Mouse (Mus musculus) intestine, embryonic 15.5 days (tissue): ENCODE measurements around the gene Rtn2. TPM values are rescaled to one million over a fixed set of nuclear protein-coding genes. Genes with fewer than 3 reads are reported as not detected.
A peak's percentile ranks its signal among the peaks of the same experiment; 100 is the strongest.

Source experiments
- ATAC-seq: fragments of 200-750 bp; cut with Nextera tagmentation; 2 replicates; pipeline ENCODE4 v1.8.0; 2017; ENCODE audit warnings: moderate TSS enrichment, moderate library complexity
- H3K27ac ChIP-seq: fragments of 300-500 bp; sonication (generic); 2 replicates; pipeline ENCODE4 v1.5.1; 2015; ENCODE audit warnings: mild to moderate bottlenecking, inconsistent platforms
- H3K27me3 ChIP-seq: fragments of 300-500 bp; sonication (generic); replicated peaks from 2 replicates; pipeline ENCODE4 v1.6.1; 2015; ENCODE audit warnings: inconsistent platforms
- H3K36me3 ChIP-seq: fragments of 300-500 bp; sonication (generic); 2 replicates; pipeline ENCODE4 v1.6.1; 2015; ENCODE audit warnings: inconsistent platforms
- H3K4me1 ChIP-seq: fragments of 300-500 bp; sonication (generic); replicated peaks from 2 replicates; pipeline ENCODE4 v1.6.1; 2015; ENCODE audit warnings: inconsistent platforms
- H3K4me2 ChIP-seq: fragments of 300-500 bp; sonication (generic); replicated peaks from 2 replicates; pipeline ENCODE4 v1.6.1; 2015; ENCODE audit warnings: mild to moderate bottlenecking, inconsistent platforms
- H3K4me3 ChIP-seq: fragments of 300-500 bp; sonication (generic); replicated peaks from 2 replicates; pipeline ENCODE4 v1.5.1; 2015; ENCODE audit warnings: inconsistent platforms
- H3K9ac ChIP-seq: fragments of 300-500 bp; sonication (generic); 2 replicates; pipeline ENCODE4 v1.6.1; 2015; ENCODE audit warnings: inconsistent platforms
- H3K9me3 ChIP-seq: fragments of 300-500 bp; sonication (generic); 2 replicates; pipeline ENCODE4 v1.6.1; 2016; ENCODE audit warnings: inconsistent platforms
- WGBS: fragments of 180-500 bp; shearing (Covaris S2); methylation state at CpG from one replicate; pipeline ENCODE4 v1.1.7; 2015; 5-methylcytosine and 5-hydroxymethylcytosine counted together
- polyA plus RNA-seq: library from polyadenylated mRNA; unstranded; fragments of >200 nt; fragmentation: Nextera tagmentation; extraction: Ambion mirVana; gene quantifications from 2 replicates; pipeline ENCODE4 v1.2.1, GENCODE M21; 2015

Gene Rtn2
- polyA plus RNA-seq, 1 experiment from 2014 or later: 11.3 TPM

GRCm38 (mm10) chr7:19332709-19333352 lies 50.4 kb downstream of the Rtn2 start:
- Histone ChIP-seq H3K36me3 (no peaks in the 10 kb centered on the region), H3K9ac (peak overlapping the region; percentile 61), H3K4me1 (peaks cover under 1% of the 10 kb centered on the region; the same call in 1 of the 2 replicates), H3K4me3 (peak overlapping the region; percentile 54), H3K9me3 (no peaks in the 10 kb centered on the region), H3K4me2 (peak overlapping the region; percentile 78), H3K27me3 (no peaks in the 10 kb centered on the region), H3K27ac (peak overlapping the region; percentile 59)
- under 1% methylated on average over 52 of the region's 52 CpGs for WGBS
- ATAC-seq: peak; percentile 80

DNA sequence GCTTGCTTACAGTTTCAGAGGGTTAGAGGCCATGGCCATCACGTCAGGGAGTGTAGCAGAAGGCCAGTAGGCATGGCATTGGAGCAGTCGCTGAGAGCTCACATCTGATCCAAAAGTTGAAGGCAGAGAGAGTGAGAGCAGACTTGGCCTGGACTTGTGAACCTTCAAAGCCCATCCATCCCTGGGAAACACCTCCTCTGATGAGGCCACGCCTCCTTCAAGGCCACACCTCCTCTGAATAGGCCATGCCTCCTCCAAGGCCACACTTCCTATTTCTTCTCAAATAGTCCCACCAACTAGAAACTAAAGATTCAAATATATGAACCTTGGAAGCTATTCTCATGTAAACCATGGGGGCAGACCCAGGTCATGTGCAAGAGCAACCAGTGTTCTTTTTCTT lies 53.2 kb downstream of the Rtn2 start:
- Histone ChIP-seq H3K4me2 (no peak overlapping the region), H3K9me3 (no peaks in the 10 kb centered on the region), H3K27ac (no peak overlapping the region), H3K9ac (no peak overlapping the region), H3K27me3 (no peaks in the 10 kb centered on the region), H3K36me3 (no peaks in the 10 kb centered on the region), H3K4me1 (no peaks in the 10 kb centered on the region), H3K4me3 (no peak overlapping the region)
- WGBS: 52% methylated on average over 3 of the region's 3 CpGs
- ATAC-seq: 0 out of 2 replicates have a peak, but pooled peaks have one; percentile 31

DNA sequence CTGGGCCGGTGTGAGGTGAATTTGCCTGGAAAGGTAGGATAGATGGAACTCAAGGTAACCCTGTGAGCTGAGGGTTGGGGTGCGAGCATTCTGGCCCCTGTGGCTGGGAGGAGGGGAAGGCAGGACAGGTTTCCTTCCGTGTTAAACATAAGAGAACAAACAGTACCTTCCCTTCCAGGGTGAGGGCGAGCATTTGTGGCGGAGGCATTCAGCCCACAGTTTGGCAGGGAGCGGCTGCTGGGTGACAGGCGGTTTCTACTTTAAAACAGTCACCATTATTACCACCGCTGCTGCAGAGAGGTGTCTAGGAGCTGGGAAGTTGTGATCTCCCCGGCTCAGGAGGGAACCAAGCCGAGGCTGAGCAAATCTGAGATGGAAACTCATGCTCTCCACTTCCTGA lies 54.7 kb downstream of the Rtn2 start:
- Histone ChIP-seq H3K4me1 (peaks cover 12% of the 10 kb centered on the region), H3K4me3 (no peak overlapping the region), H3K4me2 (no peak overlapping the region), H3K9me3 (no peaks in the 10 kb centered on the region), H3K27me3 (no peaks in the 10 kb centered on the region), H3K36me3 (no peaks in the 10 kb centered on the region), H3K9ac (no peak overlapping the region), H3K27ac (no peak overlapping the region)
- WGBS: 58% methylated on average over 10 of the region's 10 CpGs
- no peak for ATAC-seq

GRCm38 (mm10) chr7:19338060-19338459 lies 55.6 kb downstream of the Rtn2 start:
- Histone ChIP-seq H3K9ac (no peak overlapping the region), H3K27me3 (no peaks in the 10 kb centered on the region), H3K4me3 (no peak overlapping the region), H3K9me3 (no peaks in the 10 kb centered on the region), H3K4me1 (peaks cover 17% of the 10 kb centered on the region), H3K36me3 (no peaks in the 10 kb centered on the region), H3K4me2 (no peak overlapping the region), H3K27ac (no peak overlapping the region)
- no peak for ATAC-seq
- 52% methylated on average over 2 of the region's 2 CpGs for WGBS

- H3K27ac ChIP-seq: no peak overlapping the region
- no peaks in the 10 kb centered on the region for H3K27me3 ChIP-seq
- H3K9ac ChIP-seq: no peak overlapping the region
- no peak overlapping the region for H3K4me3 ChIP-seq
- WGBS: 56% methylated on average over 7 of the region's 7 CpGs
- H3K4me1 ChIP-seq: peaks cover 21% of the 10 kb centered on the region
- no peak for ATAC-seq
- H3K4me2 ChIP-seq: no peak overlapping the region
- H3K36me3 ChIP-seq: no peaks in the 10 kb centered on the region
- H3K9me3 ChIP-seq: no peaks in the 10 kb centered on the region
Observed at GRCm38 (mm10) chr7:19338596-19338995, 56.2 kb downstream of the Rtn2 start.

DNA sequence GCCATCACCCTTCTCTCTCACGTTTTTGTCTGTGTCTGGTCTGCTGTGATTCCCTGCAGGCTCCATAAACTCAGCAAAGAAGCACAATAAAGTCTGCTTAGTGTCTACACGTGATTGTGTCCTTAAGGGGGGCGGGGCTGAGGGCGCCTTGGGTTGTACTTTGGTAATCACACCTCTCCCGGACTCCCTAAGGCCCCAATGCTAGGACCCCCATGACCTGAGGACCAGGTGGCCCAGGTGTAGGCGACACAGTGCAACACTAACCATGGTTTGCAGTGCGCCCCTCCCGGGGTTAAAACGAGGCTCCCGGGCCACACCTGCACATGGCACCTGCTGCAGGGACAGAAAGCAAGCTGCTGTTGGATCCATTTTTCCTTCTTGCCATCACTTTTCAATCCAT lies 58.8 kb downstream of the Rtn2 start:
- peak overlapping the region; percentile 94 for H3K4me2 ChIP-seq
- whole genome bisulfite sequencing: 17% methylated on average over 10 of the region's 10 CpGs
- H3K27ac ChIP-seq: no peak overlapping the region
- no peaks in the 10 kb centered on the region for H3K36me3 ChIP-seq
- H3K4me1 ChIP-seq: peaks cover 36% of the 10 kb centered on the region
- ATAC-seq: no peak
- no peaks in the 10 kb centered on the region for H3K27me3 ChIP-seq
- H3K9me3 ChIP-seq: no peaks in the 10 kb centered on the region
- no peak overlapping the region for H3K9ac ChIP-seq
- peak overlapping the region; percentile 45; the same call in 1 of the 2 replicates for H3K4me3 ChIP-seq

- ATAC-seq: peak; percentile 12; the same call in 1 of the 2 replicates
- Histone ChIP-seq H3K27ac (peak overlapping the region; percentile 7; the same call in 1 of the 2 replicates), H3K4me2 (peak overlapping the region; percentile 94), H3K9ac (peak overlapping the region; percentile 44), H3K4me1 (peaks cover 36% of the 10 kb centered on the region), H3K9me3 (no peaks in the 10 kb centered on the region), H3K4me3 (peak overlapping the region; percentile 45), H3K36me3 (no peaks in the 10 kb centered on the region), H3K27me3 (no peaks in the 10 kb centered on the region)
- under 1% methylated on average over 41 of the region's 41 CpGs for WGBS
Observed at GRCm38 (mm10) chr7:19341761-19342409, 59.5 kb downstream of the Rtn2 start.

- ATAC-seq: 0 out of 2 replicates have a peak, but pooled peaks have one; percentile 2
- peak overlapping the region; percentile 44 for H3K9ac ChIP-seq
- peak overlapping the region; percentile 45 for H3K4me3 ChIP-seq
- peak overlapping the region; percentile 7; the same call in 1 of the 2 replicates for H3K27ac ChIP-seq
- H3K9me3 ChIP-seq: no peaks in the 10 kb centered on the region
- whole genome bisulfite sequencing: under 1% methylated on average over 27 of the region's 27 CpGs
- H3K4me2 ChIP-seq: peak overlapping the region; percentile 94
- no peaks in the 10 kb centered on the region for H3K36me3 ChIP-seq
- H3K27me3 ChIP-seq: no peaks in the 10 kb centered on the region
- H3K4me1 ChIP-seq: peaks cover 36% of the 10 kb centered on the region
Observed at GRCm38 (mm10) chr7:19342481-19343027, 60.1 kb downstream of the Rtn2 start.

GRCm38 (mm10) chr7:19343210-19343808 lies 60.9 kb downstream of the Rtn2 start:
- Histone ChIP-seq H3K4me1 (peaks cover 36% of the 10 kb centered on the region), H3K27me3 (no peaks in the 10 kb centered on the region), H3K4me3 (no peak overlapping the region), H3K9me3 (no peaks in the 10 kb centered on the region), H3K9ac (peak overlapping the region; percentile 6; the same call in 1 of the 2 replicates), H3K4me2 (peak overlapping the region; percentile 94), H3K36me3 (no peaks in the 10 kb centered on the region; the same call in 1 of the 2 replicates), H3K27ac (no peak overlapping the region)
- ATAC-seq: no peak
- WGBS: under 1% methylated on average over 11 of the region's 11 CpGs

DNA sequence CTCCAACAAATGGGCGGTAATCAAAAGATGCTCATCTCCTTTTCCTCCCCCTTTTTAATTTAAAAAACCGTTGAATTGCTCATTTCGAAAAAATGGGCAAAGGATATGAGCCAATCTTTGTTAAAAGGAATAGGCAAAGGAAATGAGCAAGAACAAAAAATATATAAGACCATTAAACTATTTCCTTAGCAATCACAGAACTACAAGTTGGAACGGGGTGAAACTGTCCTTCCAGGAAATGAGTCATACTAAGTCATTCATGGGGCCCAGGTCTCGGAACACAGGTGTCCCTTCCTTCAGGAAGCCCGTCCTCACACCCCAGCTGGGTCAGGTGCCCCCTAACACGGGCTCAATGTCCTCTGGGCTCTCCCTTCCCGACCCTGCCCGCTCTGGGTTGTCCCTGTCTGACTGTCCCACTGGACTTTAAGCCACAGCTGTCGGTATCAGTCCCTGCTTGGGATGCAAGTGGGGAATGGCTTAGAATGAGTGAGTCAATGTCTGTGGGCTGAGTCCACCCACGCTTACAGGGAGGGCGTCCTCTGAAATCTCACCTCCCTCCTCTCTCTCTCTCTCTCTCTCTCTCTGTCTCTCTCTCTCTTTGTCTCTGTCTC lies 61.9 kb downstream of the Rtn2 start, which contains the start of gene Ercc1:
Gene Ercc1, plus strand, starts transcription at position 542 of the 611 bp plus-strand sequence.
- no peaks in the 10 kb centered on the region; the same call in 1 of the 2 replicates for H3K36me3 ChIP-seq
- peak within 1 kb of the TSS; percentile 86 for H3K27ac ChIP-seq
- peak within 1 kb of the TSS; percentile 94 for H3K4me2 ChIP-seq
- H3K4me1 ChIP-seq: peaks cover 36% of the 10 kb centered on the region
- WGBS: 22% methylated on average over 12 of the region's 12 CpGs
- H3K4me3 ChIP-seq: peak within 1 kb of the TSS; percentile 77
- ATAC-seq: peak; percentile 2
- peak within 1 kb of the TSS; percentile 70 for H3K9ac ChIP-seq
- H3K9me3 ChIP-seq: no peaks in the 10 kb centered on the region
- no peaks in the 10 kb centered on the region for H3K27me3 ChIP-seq

GRCm38 (mm10) chr7:19344938-19345471 lies 62.6 kb downstream of the Rtn2 start:
- Histone ChIP-seq H3K4me2 (peak overlapping the region; percentile 79), H3K4me1 (peaks cover 36% of the 10 kb centered on the region), H3K27me3 (no peaks in the 10 kb centered on the region), H3K4me3 (peak overlapping the region; percentile 77), H3K9ac (peak overlapping the region; percentile 70), H3K9me3 (no peaks in the 10 kb centered on the region), H3K27ac (peak overlapping the region; percentile 86), H3K36me3 (no peaks in the 10 kb centered on the region; the same call in 1 of the 2 replicates)
- peak; percentile 96 for ATAC-seq
- WGBS: under 1% methylated on average over 31 of the region's 31 CpGs
